Mouse (Mus musculus) ES-E14 (cell line): Measurements from ENCODE around the gene Prrc2b.

ENCODE experiments used
- MAFK ChIP-seq: IDR thresholded peaks from 2 replicates; pipeline ENCODE4 v1.6.1; 2014; ENCODE audit warnings: mild to moderate bottlenecking, low read depth, low read length, inconsistent platforms; ENCODE audit not compliant: insufficient read depth
- ZC3H11A ChIP-seq: IDR thresholded peaks from 2 replicates; pipeline ENCODE4 v1.6.1; 2012; ENCODE audit warnings: low read depth, mild to moderate bottlenecking, inconsistent platforms, low read length, borderline replicate concordance
- ZNF384 ChIP-seq: IDR thresholded peaks from 2 replicates; pipeline ENCODE4 v1.6.1; 2012; ENCODE audit warnings: low read depth, low read length, inconsistent platforms

- TF ChIP-seq MAFK (no peak), ZC3H11A (no peak), ZNF384 (no peak)
These were observed 2.9 kb downstream of the Prrc2b start for GRCm38 (mm10) chr2:32153791-32154119.
